Mouse (Mus musculus) inflammation-experienced regulatory T-cells, adult 6 months (primary cell): ENCODE results near the gene Ubl7. TPM values are rescaled to one million over a fixed set of nuclear protein-coding genes. Genes with fewer than 3 reads are reported as not detected.
A peak's percentile ranks its signal among the peaks of the same experiment; 100 is the strongest.
"Not testable (repeated sequence)": the region's sequence is repeated elsewhere in the genome, so short reads cannot be mapped to it uniquely, and the experiment has no call there.

ENCODE experiments used
- ATAC-seq: one replicate; pipeline ENCODE4 v1.8.0; 2017
- polyA plus RNA-seq, 3 experiments: library from polyadenylated mRNA; unstranded; fragments of 100-300 nt; shearing (Covaris generic); gene quantifications; one replicate each; pipeline ENCODE4 v1.2.1; 2017

Ubl7 gene
- 100 to 1,000 TPM; 113 to 167 (median 131) TPM for polyA plus RNA-seq

DNA sequence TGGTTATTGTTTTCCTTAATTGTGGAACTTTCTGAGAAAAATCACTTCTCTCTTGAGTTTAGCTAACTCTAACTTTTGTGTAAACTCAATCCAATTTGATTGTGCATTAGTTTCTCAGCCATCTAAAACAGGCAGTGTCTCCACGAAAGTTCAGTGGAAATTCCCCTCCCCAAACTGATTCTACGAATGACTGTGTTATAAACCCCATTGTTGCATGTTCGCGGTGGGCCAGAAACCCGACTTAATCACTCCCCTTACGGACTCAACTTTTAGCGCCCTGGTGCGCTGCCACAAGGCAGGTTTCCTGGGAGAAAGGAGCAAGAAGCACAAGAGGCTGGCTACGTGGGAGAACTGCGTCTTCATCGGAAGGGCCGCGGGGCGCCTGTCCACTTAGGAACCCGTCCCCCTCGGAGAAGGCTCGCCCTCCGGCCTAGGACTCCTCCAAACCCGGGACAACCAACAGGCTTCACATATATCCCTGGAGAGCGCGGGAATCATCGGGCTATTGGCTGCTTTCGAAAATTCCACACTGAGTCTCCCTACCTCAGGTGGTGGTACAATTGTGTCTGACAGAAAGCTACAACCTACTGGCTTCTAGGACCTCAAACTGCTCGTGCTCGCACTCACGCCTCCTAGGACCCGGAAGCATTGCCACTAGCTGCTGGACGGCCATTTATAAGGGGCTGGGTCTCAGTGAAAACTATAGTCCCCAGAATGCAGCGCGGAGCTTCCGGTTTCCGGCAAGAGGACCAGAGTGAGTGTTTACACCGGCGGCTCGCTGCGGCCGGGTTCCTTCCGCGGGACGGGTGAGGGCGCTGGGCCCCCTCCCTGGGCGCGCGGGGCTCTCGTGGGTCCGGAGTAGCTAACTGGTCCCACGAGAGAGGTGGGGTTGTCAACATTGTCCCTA is at the start of gene Ubl7:
TSS of gene Ubl7 (plus strand) at position 726 of the 907 bp plus-strand sequence.
- peak; percentile 98 for ATAC-seq

DNA sequence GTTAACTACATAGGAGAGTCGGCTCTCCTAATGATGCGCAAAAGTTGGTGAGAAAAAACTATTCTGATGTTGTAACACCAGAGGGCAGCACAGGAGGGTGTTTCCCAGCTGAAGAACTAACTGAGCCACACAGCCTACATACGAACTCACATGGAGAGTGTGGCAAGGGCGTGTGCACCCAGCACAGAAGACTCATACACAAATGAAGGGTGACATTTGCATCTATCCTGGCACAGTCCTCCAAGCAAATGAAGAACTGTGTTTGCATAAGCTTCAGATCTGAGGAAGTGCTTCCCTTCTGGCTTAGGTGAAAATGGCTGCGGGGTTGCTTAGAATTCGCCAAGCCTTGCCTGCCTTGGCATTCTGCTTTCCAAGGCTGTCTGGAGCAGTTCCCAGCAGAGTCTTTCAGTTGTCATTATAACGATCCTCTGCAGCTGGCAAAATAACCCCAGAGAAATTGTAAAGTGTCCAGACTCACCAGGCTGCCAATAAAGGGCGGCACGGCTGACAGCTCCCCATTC is 48.8 kb upstream of the Ubl7 start:
- peak; percentile 63 for ATAC-seq

DNA sequence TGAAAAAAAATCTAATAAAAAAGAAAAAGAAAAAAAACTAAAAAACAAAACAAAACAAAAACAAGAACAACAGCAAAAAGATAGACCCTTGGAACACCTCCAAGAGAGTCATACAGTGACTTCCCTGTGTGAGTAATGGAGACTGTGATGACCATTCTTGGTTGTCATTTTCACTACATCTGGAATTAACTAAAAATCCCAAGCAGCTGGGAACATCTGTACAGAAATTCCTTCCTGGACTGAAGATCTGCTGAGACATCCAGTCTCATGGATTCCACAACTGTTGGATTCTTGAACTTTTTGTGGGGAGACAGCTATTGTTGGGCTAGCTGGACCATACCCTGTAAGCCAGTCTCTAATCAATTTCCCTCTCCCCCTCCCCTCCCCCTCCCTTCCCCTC is 46.4 kb upstream of the Ubl7 start:
- ATAC-seq = no peak

DNA sequence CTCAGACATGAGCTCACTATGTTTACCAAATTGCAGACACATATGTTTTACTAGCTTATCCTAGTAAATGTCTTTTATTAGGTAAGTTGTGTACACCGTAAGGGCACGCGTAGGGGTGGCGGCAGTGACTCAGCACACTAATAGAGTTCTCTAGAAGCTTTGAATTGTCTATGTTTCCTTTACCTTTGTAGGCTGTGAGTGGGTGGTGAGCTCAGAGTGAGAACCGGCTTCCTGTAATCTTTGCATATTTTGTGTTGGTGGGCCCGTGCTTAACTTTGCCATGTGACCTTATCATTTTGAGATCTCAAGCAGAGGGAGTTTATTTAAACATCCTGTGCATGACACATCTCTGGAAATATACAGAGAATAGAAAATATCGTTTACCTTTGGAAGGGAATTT is 44.2 kb upstream of the Ubl7 start:
- ATAC-seq = peak; percentile 94

DNA sequence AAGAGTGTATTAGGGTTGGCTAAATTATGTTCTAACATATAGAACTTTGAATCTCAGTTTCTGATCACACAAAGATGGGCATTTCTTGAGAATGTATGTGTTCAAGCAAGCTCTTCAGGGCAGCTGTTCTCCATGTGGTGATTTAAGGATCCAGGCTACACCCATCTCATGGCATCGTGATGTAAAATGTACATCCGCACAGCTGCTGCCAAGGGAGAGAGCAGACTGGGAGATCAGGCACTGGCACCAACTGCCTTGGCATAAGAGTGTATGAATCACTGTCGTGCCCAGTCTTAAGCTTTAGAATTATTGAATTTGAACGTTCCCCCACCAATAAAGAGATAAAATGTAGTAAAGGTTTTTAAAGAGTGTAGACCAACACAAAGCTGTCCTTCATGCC is 43.5 kb upstream of the Ubl7 start:
- ATAC-seq = no peak

DNA sequence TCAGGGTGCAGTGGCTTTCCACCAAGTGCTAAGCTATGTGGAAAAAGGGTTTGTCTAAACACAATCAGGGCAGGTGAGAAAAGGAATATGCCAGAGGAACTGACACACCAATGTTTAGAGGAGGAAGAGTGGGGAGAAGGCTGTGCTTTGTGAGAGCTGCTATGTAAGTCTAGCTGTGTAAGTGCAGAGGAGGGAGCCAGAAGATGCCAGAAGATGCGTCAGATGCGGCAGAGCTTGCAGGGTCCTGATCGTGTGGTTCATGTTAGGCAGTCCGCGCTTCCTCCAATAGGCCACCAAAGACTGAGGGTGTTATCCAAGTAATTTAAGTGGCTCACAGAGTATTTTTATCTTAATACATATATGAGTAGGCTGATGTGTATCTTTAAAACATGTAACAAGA is 42.9 kb upstream of the Ubl7 start:
- ATAC-seq = no peak

DNA sequence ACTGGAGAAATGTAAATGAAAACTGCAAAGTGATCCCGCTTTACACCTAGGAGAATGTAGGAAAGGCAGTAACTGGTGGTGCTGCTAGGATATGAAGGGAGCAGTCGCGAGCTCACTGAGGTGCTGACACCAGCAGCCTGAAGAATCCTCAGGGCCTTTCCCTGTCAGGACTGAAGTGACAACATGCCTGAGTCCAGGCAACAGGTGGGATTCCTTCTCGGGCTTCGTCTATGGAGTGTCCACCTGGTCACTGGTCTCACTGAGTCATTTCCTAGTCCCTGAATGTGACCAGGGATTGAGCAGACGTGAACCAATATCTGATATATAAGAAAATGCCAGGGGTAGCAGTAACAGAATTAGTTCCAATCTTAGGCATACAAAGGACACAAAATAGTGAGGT is 42.0 kb upstream of the Ubl7 start:
- ATAC-seq = no peak

DNA sequence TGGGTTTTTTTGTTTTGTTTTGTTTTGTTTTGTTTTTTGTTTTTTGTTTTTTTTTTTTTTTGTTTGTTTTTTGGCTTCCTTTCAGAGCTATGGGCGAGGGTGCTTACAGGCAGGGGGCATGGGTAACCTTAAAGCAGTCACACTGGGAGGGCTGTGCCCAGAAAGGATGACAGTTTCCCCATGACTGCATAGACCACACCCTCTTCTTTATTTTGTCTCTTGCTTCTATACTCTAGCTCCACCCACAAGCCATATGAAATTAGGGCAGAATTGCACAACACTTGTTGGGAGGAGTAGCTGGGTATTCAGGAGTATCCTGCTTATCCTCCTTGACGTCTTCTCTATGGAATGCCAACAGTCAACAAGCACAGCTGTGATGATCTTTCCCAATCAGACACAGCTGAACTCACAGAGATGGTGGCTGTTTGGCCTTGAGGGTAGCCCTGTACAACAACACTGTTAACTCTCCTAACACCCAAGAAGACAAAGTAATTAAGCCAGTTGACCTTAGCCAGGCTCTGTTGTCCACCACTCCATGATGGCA is 40.4 kb upstream of the Ubl7 start:
- ATAC-seq = no peak

DNA sequence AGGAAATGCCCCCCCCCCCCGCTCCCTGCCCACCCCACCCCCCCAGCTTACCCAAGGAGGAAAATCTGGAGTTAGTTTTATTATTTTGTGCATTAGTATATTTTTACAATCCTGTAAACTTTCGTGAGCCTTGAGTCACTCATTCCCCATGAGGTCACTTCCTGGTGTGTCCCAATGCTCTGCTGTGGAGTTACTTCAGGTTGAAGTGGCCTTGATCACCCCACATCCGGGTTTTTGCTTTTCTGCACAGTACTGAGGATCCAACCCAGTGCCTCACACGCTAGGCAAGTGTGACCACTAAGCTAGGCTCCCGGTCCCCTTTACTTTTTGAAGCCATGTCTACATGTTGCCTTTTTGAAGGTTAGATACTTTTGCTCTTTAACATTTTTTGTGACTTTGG is 36.6 kb upstream of the Ubl7 start:
- peak; percentile 32 for ATAC-seq

DNA sequence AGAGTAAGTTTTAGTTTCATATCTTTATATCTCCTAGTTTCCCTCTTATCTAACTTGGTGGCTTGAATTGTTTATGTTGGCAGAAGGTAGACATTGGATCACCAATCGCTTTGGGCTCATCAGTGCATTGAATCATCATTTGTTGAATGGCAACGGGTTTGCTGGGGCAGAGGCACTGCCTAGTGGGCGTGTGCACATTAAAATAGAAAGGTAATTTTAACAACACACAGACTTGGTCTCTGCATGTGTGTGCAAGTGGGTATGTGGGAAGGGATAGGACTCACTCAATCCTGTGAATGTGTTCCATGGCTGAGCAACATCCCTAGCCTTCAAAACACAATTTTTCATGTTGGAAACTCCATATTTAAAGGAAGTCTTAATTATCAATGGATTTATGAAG is 35.8 kb upstream of the Ubl7 start:
- no peak for ATAC-seq

DNA sequence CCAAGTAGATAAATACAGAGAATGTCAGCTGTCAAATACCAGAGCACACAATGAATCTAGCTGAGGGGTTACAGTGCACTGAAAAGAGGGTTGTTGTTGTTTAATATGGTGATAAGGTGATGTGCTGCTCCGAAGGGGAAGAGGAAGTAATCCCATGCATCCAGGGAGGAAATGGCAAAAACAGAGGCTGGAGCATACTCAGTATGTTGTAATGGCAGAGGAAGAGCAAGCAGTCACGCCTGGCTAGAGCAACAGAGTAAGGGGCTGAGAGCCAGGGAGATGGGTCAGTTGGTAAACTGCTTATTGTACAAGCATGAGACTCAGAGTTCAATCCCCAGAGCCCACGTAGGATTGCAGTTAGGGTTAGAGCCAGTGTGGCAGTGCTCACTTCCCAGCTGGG is 31.6 kb upstream of the Ubl7 start:
- no peak for ATAC-seq

DNA sequence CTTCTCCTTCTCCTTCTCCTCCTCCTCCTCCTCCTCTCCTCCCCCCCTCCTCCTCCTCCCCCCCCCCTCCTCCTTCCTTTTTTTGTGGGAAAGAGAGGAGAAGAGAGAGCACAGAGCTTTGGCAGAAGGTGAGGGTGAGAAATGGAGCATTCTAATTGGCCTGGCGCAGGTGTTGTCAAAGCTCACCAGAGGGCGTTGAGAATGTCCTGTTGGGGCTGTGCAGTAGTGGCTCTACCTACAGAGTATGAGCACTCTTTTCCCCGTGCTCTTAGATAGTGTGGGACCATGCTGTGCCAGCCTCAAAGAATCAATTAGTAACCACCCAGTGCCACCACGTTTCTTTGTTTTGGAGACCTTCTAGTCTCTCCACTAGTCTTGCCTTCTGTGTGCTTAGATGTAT is 30.5 kb upstream of the Ubl7 start:
- ATAC-seq = no peak

DNA sequence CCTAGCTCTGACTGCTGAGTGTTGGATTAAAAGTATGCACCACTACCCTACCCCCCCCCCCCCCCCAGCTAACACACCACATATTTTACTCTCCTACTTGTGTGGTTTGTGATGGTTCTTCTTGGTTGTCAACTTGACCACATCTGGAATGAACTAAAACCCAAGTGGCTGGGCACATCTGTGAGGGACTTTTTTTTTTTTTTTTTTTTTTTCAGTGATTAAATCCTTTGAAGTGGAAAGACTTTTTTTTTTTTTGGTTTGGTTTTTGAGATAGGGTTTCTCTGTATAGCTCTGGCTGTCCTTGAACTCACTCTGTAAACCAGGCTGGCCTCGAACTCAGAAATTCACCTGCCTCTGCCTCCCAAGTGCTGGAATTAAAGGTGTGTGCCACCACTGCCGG is 29.0 kb upstream of the Ubl7 start:
- not testable (repeated sequence) for ATAC-seq

DNA sequence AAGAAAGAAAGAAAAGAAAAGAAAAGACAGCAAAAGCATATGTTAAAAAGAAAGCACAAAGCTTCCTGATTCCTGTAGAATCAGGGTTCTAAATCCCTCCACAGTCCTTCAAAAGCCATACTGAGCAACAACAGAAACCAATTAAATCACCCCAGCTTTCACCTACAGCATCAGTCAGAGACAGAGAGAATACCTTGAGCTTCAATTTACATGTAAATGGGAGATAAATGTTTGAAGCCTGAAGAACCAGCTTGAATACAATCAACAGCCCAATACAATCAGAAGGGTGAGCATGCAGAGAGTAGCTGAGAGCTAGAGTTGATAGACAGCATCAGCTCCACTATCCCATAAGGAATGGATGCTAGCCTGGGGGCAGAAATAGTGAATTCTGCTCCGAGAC is 27.4 kb upstream of the Ubl7 start:
- ATAC-seq = no peak

DNA sequence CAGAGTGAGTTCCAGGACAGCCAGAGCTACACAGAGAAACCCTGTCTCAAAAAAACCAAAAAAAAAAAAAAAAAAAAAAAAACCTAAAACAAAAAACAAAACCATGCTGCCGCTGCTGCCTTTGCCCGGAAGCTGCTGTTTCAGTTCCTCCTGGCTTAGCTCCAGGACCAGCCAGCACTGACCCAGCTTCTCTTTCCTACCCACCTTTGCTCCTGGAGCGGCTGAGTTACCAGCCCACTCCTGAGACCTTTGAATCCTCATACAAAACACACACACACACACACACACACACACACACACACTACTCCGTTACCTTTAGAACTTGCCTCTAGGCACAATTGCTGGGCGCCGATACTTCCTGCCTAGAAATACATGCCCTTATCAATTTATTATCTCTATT is 22.7 kb upstream of the Ubl7 start:
- no peak for ATAC-seq

DNA sequence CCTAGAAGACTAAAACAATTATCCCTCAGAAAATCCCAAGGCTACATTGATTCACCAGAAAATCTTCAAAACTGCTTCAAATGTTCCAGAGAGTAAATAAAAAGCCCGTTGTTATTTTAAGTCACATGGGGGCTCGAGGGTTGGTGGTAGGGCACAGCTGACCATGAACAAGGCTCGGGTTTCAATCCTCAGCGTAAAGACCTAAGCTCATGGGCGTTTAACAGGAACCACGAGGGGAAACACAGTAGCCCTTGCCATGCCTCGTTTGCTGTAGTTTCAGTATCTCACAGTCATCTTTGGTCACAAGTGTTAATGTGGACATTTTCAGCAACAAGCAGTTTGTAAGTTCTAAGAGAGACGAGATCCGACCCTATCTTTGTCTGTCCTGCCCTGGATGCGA is 10.3 kb upstream of the Ubl7 start:
- no peak for ATAC-seq

DNA sequence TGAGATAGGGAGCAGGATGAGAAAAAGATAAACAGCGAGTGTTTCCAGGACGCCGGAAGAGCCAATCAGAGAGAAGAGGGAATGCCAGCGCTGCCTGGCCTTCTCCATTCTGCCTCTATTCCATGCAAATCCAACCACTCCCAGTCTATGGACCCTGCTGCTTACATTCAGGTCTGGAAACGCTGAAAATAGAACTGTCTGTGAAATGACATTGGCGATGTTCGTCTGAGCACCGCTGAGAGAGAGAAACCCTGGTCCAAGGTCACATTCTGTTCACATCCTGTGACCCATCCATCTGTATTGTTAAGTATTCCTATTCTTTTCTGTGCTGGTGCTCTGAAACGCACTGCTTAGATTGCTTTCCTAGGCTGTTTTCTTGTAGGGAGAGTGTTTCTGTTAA is 9.6 kb upstream of the Ubl7 start:
- no peak for ATAC-seq

DNA sequence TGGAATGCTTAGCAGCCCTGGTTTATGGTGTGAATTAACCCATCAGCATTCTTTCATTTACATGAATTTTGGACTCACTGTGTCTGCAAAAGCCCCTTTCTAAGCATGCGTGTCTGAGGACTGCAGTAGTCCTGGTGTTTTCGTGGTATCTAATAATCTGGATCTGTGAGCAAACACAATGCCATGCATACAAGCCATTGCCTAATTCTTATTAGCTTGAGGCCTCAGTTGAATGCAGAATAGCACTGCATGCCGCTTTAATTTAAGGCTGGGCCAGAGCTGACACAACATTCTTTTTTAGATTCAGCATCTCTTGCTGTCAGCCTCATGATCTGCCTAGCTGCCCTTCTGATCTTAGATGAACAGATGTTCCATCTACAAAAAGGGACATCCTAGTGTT is 9.2 kb upstream of the Ubl7 start:
- no peak for ATAC-seq

DNA sequence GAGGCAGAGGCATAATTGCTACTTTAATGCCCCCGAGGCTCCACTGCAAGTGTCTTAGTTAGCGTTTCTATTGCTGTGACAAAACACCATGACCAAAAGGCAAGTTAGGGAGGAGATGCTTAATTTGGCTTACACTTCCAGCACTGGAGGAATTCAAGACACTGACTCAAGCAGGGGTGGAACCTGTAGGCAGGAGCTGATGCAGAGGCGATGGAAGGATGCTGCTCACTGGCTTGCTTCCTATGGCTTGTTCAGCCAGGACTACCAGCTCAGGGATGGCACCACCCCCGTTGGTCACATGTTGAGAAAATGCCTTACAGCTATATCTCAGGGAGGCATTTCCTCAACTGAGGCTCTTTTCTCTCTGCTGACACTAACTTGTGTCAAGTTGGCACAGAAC is 8.6 kb upstream of the Ubl7 start:
- ATAC-seq = no peak

DNA sequence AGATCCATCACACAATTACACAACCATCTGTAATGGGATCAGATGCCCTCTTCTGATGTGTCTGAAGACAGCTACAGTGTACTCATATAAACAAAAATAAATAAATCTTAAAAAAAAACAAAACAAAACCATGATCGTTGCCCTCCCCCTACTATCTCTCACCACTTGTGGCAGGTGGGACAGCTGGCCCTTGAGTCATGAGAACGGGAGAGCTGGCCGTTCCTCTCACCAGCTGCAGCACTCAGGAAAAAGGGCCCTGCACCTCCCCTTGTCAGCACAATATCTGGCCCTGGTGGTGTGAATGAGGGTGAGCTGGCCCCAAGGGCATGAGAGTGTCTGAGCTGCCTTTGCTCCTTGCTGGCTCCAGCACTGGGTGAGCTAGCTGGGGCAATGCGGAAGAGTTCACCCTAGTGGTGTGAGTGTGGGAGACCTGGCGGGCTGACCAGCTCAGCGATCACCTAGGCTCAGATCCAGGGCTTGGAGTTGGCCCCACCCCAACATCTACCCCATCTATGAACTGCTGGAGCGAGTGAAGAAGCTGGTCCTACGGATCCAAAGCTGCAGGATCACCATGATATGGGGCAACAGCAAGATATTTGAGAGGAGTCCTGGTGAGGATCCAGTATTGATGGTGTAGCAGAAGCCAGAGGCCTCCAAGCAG is 7.1 kb upstream of the Ubl7 start:
- ATAC-seq = no peak

DNA sequence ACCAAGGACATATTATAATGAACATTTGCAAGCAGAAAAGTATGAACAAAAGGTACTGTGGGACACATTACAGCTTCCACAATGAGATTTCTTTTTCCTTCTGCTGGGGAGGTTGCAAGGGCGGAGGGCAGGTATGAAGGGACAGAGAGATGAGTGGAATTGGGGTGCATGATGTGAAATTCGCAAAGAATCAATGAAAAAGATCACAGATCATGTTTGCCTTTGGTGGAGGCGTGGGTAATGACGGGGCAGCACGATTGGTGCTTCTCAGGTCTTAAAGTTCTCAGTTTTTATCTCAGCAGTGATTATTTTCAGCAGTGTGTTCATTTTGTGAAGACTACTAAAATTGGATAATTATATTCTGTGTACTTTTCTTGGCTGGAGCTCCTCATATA is 6.5 kb upstream of the Ubl7 start:
- ATAC-seq = no peak

DNA sequence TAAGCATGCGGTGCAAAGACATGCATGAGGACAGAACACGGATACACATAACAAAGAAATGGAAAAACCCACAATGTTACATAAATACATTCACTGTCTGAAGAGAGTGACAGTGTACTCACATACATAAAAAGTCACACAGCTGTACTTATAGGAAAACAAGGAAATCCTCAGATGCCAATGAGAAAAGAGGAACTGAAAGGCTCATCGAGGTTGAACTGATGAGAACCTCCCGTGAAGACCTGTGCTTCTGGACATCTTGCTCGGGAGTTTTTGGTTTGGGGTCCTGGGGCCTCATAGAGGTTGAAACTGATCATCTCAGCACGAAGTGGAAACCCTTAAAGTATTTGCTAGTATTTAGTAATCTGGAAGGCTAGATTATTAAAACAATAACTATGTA is 3.6 kb upstream of the Ubl7 start:
- ATAC-seq = no peak

DNA sequence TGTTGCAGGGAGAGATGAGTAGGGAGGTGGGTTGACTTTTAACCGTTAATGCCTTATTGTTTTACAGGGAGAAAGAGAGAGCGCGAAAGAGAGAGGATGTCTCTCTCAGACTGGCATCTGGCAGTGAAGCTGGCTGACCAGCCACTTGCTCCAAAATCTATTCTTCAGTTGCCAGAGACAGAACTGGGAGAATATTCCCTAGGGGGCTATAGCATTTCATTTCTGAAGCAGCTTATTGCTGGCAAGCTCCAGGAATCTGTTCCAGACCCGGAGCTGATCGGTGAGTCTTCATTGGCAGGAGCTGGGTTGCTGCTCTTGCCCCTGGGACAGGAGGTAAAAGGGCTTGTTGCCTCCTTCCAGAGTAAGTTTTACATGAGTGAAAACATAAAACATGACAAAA is 1.8 kb downstream of the Ubl7 start:
- no peak for ATAC-seq
